Mouse (Mus musculus) hindbrain, embryonic 14.5 days (tissue): ENCODE measurements around the gene 2310057M21Rik. TPM values are rescaled to one million over a fixed set of nuclear protein-coding genes. Genes with fewer than 3 reads are reported as not detected.
"Not testable (repeated sequence)": the region's sequence is repeated elsewhere in the genome, so short reads cannot be mapped to it uniquely, and the experiment has no call there.

Source experiments
- ATAC-seq: fragments of 200-750 bp; cut with Nextera tagmentation; 2 replicates; pipeline ENCODE4 v1.8.0; 2017; ENCODE audit warnings: moderate number of reproducible peaks, mild to moderate bottlenecking, moderate TSS enrichment, moderate library complexity; ENCODE audit not compliant: low FRiP score
- DNase-seq: peaks from one replicate; pipeline ENCODE4 v3.0.0-alpha.2; 2015; ENCODE audit warnings: low spot score
- H3K27ac ChIP-seq: fragments of 300-500 bp; sonication (generic); 2 replicates; pipeline ENCODE4 v1.5.1; 2014; ENCODE audit warnings: mild to moderate bottlenecking, moderate library complexity
- H3K27me3 ChIP-seq: fragments of 300-500 bp; sonication (generic); 2 replicates; pipeline ENCODE4 v1.6.1; 2014; ENCODE audit warnings: mild to moderate bottlenecking, low read length, mixed read lengths; ENCODE audit not compliant: control insufficient read depth, insufficient read depth
- H3K36me3 ChIP-seq: fragments of 300-500 bp; sonication (generic); replicated peaks from 2 replicates; pipeline ENCODE4 v1.6.1; 2014; ENCODE audit not compliant: control insufficient read depth, insufficient read depth
- H3K4me1 ChIP-seq: fragments of 300-500 bp; sonication (generic); replicated peaks from 2 replicates; pipeline ENCODE4 v1.6.1; 2014; ENCODE audit warnings: antibody characterized with exemption, low read length, mixed read lengths; ENCODE audit not compliant: control insufficient read depth, insufficient read depth
- H3K4me2 ChIP-seq: fragments of 300-500 bp; sonication (generic); replicated peaks from 2 replicates; pipeline ENCODE4 v1.6.1; 2014; ENCODE audit warnings: mild to moderate bottlenecking, moderate library complexity
- H3K4me3 ChIP-seq: fragments of 300-500 bp; sonication (generic); replicated peaks from 2 replicates; pipeline ENCODE4 v1.5.1; 2014; ENCODE audit warnings: mild to moderate bottlenecking, low read length
- H3K9ac ChIP-seq: fragments of 300-500 bp; sonication (generic); 2 replicates; pipeline ENCODE4 v1.6.1; 2014
- H3K9me3 ChIP-seq: fragments of 300-500 bp; sonication (generic); 2 replicates; pipeline ENCODE4 v1.6.1; 2016; ENCODE audit warnings: low read length; ENCODE audit not compliant: control insufficient read depth
- WGBS: fragments of 180-500 bp; shearing (Covaris S2); extraction: QIAGEN DNeasy Blood & Tissue Kit; methylation state at CpG from one replicate; pipeline ENCODE4 v1.1.7; 2014; 5-methylcytosine and 5-hydroxymethylcytosine counted together
- polyA plus RNA-seq: library from polyadenylated mRNA; unstranded; fragments of >200 nt; fragmentation: Nextera tagmentation; extraction: Ambion mirVana; gene quantifications from 2 replicates; pipeline ENCODE4 v1.2.1, GENCODE M21; 2014

2310057M21Rik gene
- 30.0 and 30.6 TPM in 2 replicates for polyA plus RNA-seq

DNA sequence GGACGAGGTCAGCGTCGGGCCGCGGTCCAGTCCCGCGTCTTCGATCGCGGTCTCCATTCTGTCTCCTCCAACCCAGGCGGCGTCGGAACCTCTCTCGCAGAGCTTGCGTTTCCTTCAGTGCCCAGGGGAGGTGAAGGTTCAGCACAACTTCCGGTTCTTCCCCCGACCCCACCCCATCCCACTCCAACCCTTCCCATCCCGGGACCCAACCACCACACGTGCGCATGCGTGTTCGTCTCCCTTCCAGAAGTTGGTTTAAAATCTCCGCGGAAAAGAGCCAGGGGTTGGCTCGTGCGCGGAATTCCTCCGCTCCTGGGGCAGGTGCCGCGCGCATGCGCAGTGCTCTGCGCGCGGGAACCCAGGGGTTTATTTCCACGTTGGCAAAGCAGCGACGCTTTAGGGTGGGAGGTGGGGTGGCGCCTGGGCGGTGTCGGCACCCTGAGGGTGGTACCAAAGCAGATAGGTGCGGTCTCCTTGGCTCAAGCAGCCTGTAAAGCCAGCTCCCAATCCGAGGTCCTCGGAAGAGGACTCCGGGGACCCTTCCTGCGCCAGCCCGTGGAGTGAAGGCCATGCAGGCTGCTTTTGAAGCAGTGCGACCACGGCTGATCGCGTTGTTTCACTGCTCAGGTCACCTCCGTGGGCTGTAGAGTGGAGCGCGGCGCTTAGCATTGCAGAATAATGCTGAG is at the start of gene 2310057M21Rik:
2310057M21Rik (minus strand) TSS at position 145 of the 686 bp plus-strand sequence.
- DNase-seq = peak; percentile 99
- Histone ChIP-seq H3K4me2 (peak within 1 kb of the TSS; percentile 90), H3K4me1 (peaks cover 15% of the 10 kb centered on the region), H3K9me3 (no peaks in the 10 kb centered on the region), H3K27me3 (no peaks in the 10 kb centered on the region), H3K4me3 (peak within 1 kb of the TSS; percentile 81), H3K27ac (peak within 1 kb of the TSS; percentile 91), H3K9ac (peak within 1 kb of the TSS; percentile 86), H3K36me3 (peaks cover 23% of the 10 kb centered on the region)
- peak; percentile 97 for ATAC-seq
- under 1% methylated on average over 55 of the region's 55 CpGs for WGBS

DNA sequence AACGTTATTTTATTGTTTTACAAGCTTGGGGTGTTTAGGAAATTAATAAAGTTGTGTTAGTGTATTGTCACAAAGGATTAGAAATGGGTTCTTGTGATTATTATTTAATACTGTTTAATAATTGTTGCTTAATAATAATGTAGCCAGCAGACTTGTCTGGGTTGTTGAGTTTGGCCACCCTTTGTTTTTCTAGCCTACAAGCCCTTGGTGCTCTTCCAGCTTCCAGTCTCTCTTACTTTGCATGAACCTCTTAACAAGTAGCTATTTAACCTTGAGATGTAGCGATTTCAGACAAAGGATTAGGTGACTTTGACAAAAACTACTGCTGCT is 49.3 kb upstream of the 2310057M21Rik start:
- Histone ChIP-seq H3K9me3 (no peaks in the 10 kb centered on the region), H3K4me3 (peak overlapping the region; percentile 90; the same call in 1 of the 2 replicates), H3K27me3 (no peaks in the 10 kb centered on the region), H3K4me2 (peak overlapping the region; percentile 61), H3K36me3 (no peaks in the 10 kb centered on the region; the same call in 1 of the 2 replicates), H3K27ac (no peak overlapping the region), H3K9ac (no peak overlapping the region), H3K4me1 (peaks cover 28% of the 10 kb centered on the region)
- DNase-seq (no peak), ATAC-seq (no peak)
- 66% methylated on average over 2 of the region's 2 CpGs for WGBS

DNA sequence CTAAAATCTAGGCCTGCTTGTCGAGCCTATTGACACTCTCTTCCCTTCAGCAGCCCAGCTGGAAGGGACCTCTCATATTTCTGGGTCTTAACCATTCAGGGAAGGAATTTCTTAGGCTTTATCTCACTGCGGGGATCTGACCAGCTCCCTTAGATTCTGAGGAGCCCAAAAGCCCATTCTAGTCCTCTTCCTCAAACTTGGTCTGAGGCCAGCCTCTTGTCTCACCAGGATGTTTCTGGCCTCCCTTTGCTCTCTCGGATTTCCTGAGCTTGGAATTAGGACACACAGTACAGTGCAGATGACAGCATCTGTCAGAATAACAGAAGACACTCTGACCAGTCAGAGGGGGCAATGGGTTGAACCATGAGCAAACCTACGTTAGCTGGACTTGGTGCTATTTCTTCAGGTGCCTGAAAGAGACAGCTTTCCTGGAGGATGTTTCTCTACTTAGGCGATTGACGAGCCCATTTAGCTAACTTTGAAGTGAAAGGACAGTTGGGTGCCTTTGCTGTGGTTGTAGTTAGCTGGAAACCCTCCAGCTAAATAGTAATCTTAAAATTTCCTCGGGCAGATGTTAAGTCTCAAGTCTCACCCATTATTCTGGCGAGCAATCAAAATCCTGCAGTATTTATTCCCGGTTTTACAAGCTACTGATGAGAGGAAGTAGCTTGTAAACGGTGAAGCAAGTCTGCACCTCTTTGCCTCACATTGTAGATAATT is 48.8 kb upstream of the 2310057M21Rik start:
- peaks cover 28% of the 10 kb centered on the region for H3K4me1 ChIP-seq
- H3K27ac ChIP-seq = no peak overlapping the region
- DNase-seq (no peak), ATAC-seq (no peak)
- no peaks in the 10 kb centered on the region for H3K27me3 ChIP-seq
- no peaks in the 10 kb centered on the region; the same call in 1 of the 2 replicates for H3K36me3 ChIP-seq
- 60% methylated on average over 10 of the region's 10 CpGs for WGBS
- H3K9me3 ChIP-seq = no peaks in the 10 kb centered on the region
- H3K4me2 ChIP-seq = peak overlapping the region; percentile 61
- H3K4me3 ChIP-seq = peak overlapping the region; percentile 90
- peak overlapping the region; percentile 90 for H3K9ac ChIP-seq

DNA sequence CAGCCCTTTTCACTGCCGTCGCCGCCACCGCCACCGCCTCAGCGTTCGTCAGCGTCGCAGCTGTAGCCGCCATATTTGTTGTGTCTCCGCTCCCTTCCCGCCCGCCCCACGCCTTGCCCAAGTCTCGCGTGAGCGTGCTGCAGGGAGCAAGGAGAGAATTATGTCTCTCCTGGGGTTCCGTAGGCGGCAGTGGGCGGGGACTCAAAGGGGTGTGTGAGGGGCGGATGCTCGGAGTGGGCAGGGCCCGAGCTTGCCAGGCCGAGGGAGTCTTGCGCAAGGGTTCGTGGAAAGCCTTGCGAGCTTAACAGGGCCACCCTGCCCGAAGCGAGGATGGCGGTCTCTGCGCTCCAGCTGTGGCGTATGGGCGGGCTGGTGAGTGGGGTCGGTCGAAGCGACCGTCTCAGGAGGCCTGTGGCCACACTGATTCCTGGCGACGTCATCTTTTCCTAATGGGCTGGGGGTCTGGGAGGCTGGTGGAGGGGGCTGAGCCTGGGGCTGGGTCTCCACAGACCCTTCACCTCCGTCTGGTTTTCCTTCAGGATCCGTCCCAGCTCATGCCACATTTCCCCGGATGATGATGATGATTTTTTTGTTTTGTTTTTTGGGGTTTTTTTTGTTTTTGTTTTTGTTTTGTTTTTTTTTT is 48.0 kb upstream of the 2310057M21Rik start, which contains the start of the genes Ikzf5 and Acadsb:
Ikzf5 (minus strand) TSS at position 106 of the 643 bp plus-strand sequence.
Acadsb (plus strand) TSS at position 186 of the 643 bp plus-strand sequence.
- peaks cover 28% of the 10 kb centered on the region for H3K4me1 ChIP-seq
- no peaks in the 10 kb centered on the region for H3K27me3 ChIP-seq
- H3K4me2 ChIP-seq = peak within 1 kb of the TSS; percentile 61
- H3K36me3 ChIP-seq = no peaks in the 10 kb centered on the region; the same call in 1 of the 2 replicates
- peak; percentile 98 for ATAC-seq
- DNase-seq = peak; percentile 97
- H3K9ac ChIP-seq = peak within 1 kb of the TSS; percentile 90
- peak within 1 kb of the TSS; percentile 79 for H3K27ac ChIP-seq
- WGBS = 1% methylated on average over 42 of the region's 42 CpGs
- H3K9me3 ChIP-seq = no peaks in the 10 kb centered on the region
- H3K4me3 ChIP-seq = peak within 1 kb of the TSS; percentile 90

DNA sequence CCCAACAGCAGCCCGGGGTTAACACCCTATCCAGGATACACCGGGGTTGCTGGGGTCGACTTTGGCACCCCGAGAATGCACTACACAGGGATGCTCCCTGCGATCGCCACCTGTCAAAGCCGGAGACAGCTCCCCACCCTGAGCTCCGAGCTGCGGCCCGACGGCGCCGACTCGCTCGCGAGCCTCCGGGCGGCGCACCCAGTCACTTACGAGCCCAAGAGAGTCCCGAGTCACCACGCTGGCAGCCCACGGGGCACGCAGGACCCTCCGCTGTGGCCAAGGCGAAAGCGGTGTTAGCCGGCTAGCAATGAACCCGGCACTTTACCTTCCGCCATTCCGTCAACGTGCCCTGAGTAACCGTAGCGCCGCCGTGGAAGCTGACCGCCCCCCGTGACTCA is 47.4 kb upstream of the 2310057M21Rik start:
- Histone ChIP-seq H3K4me1 (peaks cover 28% of the 10 kb centered on the region), H3K4me3 (peak overlapping the region; percentile 90), H3K9ac (peak overlapping the region; percentile 90), H3K27ac (peak overlapping the region; percentile 79), H3K4me2 (peak overlapping the region; percentile 61), H3K9me3 (no peaks in the 10 kb centered on the region), H3K36me3 (no peaks in the 10 kb centered on the region; the same call in 1 of the 2 replicates), H3K27me3 (no peaks in the 10 kb centered on the region)
- DNase-seq (no peak), ATAC-seq (peak; percentile 78)
- WGBS = 0% methylated on average over 37 of the region's 38 CpGs

DNA sequence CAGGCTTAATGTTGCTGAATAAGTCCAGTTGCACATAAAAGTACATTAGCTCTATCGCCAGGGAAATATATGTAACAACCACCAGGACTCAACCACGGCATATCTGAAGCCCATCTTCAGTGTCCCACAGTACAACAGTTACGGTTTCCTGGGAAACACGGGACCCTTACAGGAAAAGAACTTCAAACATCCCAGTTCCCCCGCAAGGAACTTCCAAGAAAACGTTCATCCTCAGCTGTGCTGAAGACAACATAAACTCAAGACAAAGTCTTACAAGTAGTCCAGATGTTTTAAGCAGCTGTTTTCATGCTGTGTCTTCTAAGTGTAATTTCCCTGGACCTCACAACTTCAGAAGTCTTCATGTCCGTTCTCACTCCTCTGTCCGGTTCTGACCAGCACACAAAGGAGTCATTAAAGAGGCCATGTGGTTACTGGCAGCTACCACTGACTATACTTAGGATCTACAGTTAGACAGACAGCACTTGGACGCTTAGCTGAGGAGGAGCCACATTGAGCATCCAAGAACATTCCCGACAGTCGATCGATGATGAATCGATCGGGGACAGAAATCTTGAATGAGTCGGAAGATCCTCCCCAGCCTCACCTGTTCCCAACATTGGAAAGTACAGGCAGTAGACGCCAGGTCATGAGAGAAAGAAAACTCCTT is 46.9 kb upstream of the 2310057M21Rik start:
- Histone ChIP-seq H3K9me3 (no peaks in the 10 kb centered on the region), H3K9ac (peak overlapping the region; percentile 90), H3K27me3 (no peaks in the 10 kb centered on the region), H3K4me3 (peak overlapping the region; percentile 90), H3K36me3 (no peaks in the 10 kb centered on the region; the same call in 1 of the 2 replicates), H3K27ac (no peak overlapping the region), H3K4me2 (peak overlapping the region; percentile 61), H3K4me1 (peaks cover 28% of the 10 kb centered on the region)
- ATAC-seq (0 out of 2 replicates have a peak, but pooled peaks have one; percentile 15), DNase-seq (no peak)
- 8% methylated on average over 16 of the region's 16 CpGs for WGBS

DNA sequence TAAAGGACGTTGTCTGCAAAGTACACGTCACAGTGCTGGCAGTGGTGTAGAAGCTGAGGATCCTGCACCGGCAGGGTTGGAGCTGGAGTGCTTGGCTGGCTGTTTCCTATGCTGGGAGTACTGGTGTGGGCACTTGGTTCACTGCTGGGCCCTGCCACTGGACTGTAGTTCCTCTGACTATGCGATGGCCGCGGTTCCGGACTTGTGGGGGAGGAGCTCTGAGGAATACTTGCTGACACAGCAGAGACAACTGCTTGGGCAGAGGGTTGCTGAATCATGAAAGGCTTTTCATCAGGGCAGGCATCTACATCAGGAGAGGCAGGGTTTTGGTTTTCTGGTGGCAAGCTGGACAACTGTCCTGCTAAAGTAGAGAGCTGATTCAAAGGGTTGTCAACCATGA is 29.2 kb upstream of the 2310057M21Rik start:
- H3K27ac ChIP-seq, H3K4me3 ChIP-seq, H3K9me3 ChIP-seq, H3K27me3 ChIP-seq, DNase-seq, ATAC-seq, H3K4me1 ChIP-seq, H3K9ac ChIP-seq, H3K4me2 ChIP-seq: not testable (repeated sequence)
- H3K36me3 ChIP-seq = peaks cover 53% of the 10 kb centered on the region
- 90% methylated on average over 6 of the region's 7 CpGs for WGBS

DNA sequence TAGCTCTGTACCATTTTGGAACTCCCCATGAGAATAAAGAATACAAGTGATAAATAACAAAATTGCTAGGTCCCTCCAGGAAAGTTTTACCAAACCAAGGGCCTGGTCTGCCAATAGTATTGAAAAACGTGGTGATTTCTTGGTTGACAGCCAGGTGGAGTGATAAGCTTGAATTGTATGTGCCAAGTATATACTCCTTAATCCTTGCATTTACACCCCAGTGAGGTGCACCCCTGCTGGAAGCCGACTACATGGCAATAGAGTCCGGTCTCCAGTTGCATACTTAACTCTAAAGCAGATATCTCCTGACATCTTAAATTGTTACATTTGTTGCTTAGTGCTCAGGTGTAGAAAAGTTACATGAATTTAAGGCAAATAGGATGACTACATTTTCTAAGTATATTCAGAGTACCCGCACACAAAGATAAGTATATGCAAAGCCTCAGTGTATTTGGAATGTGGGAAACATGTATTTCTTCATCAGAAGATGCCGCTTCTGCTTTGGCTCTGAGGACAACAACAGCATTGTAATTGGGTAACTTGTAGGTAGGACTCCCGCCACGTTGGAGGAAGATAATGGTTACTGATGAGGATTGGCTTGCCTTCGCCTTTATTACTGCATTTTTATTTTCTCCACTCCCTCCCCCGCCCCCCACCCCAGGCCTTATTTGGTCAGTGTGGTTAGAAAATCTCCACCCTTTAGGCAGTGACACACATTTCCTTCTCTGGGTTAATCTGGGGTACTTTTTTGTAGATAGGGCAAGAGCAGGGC is 9.5 kb upstream of the 2310057M21Rik start:
- H3K36me3 ChIP-seq = 0 out of 2 replicates have a peak, but pooled peaks cover 5% of the 10 kb centered on the region
- H3K9ac ChIP-seq = peak overlapping the region; percentile 78
- DNase-seq (no peak), ATAC-seq (no peak)
- H3K27me3 ChIP-seq = no peaks in the 10 kb centered on the region
- WGBS = 78% methylated on average over 9 of the region's 9 CpGs
- H3K4me2 ChIP-seq = peak overlapping the region; percentile 76
- H3K4me3 ChIP-seq = peak overlapping the region; percentile 55
- H3K27ac ChIP-seq = no peak overlapping the region
- H3K4me1 ChIP-seq = peaks cover 11% of the 10 kb centered on the region
- H3K9me3 ChIP-seq = no peaks in the 10 kb centered on the region
